Mouse (Mus musculus): ENCODE data around the gene Gba2. TPM values are rescaled to one million over a fixed set of nuclear protein-coding genes. Genes with fewer than 3 reads are reported as not detected.

The Gba2 gene
- total and polyA plus RNA-seq, 2 experiments, result 5.3 to 10.9 TPM

DNA sequence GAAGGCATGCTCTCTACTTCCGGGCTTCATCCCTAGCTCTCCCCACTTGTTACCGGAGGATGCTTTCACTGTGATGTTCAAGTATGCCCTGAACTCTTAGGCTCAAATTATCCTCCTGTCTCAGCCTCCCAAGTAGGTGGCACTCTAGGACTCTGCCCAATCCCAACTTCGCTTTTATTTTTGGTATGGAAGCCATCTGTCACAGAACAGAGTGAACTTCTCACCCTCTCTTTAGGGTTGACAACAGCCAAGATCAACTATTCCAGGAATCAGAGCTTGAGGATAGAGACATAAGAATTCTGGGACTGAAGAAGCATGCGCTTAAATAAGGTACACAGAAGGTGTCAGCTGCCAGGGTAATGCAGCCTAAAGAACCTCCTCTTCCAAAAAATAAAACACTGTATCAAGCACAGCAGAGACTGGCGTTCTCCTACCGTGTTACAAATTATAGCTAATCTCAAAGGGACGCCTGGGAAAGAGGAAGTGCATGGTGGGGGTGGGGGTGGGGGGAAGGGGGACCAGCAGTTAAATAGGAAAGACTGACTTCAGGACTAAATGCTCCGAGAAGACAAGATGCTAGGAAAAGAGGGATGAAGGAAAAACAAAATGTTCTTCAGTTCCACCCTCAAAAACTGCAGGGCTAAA lies 1.3 kb downstream of the Gba2 start:
- H3K4me1 ChIP-seq (ENCODE audit: control insufficient read depth, insufficient read depth, low read length), result peaks cover 20% of the 10 kb centered on the region
- no peaks in the 10 kb centered on the region for H3K27me3 ChIP-seq (ENCODE audit: control insufficient read depth, insufficient read depth, low read length)
- H3K27ac ChIP-seq (replicated peaks; ENCODE audit: insufficient read depth, low read depth, low read length), result no peak overlapping the region
- H3K4me3 ChIP-seq (ENCODE audit: insufficient read depth, low read depth, low read length), result peak overlapping the region; percentile 84
- H3K9ac ChIP-seq (ENCODE audit: low read depth, low read length), result peak overlapping the region; percentile 74; the same call in 1 of the 2 replicates
- 47% methylated on average over 8 of the region's 8 CpGs for WGBS
- no peak for DNase-seq (ENCODE audit: extremely low read depth, low read depth, low spot score)
- H3K36me3 ChIP-seq (ENCODE audit: control insufficient read depth, insufficient read depth, low read length), result peaks cover 8% of the 10 kb centered on the region; the same call in 1 of the 2 replicates
- TF ChIP-seq CTCF (IDR thresholded peaks at IDR 0.05; ENCODE audit: low read depth, low read length) (no peak), POLR2A (IDR thresholded peaks at IDR 0.05; ENCODE audit: extremely low read depth, insufficient read depth, low read length) (no peak)
- peaks cover 10% of the 10 kb centered on the region; the same call in 1 of the 2 replicates for H3K79me2 ChIP-seq (ENCODE audit: control insufficient read depth, insufficient read depth, low read length)

DNA sequence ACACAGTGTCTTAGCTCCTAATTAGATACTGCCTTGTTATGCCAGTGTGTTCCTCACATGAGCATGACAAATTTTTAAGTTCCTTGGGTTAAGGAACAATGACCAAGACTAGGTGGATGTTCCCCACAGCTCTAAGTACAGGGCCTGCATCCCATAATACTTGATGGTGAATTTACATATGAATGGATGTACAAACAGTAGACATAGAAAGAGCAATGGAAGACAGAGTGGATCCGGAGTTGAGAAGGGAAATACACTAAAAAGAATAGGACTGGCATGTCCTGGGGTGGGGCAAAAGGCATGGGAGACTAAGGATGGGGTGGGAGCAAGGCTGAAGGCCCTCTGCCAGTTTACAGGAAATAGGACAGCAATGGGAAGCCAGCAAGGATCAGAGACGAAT lies 3.3 kb downstream of the Gba2 start:
- H3K27me3 ChIP-seq (ENCODE audit: control insufficient read depth, insufficient read depth, low read length), result no peaks in the 10 kb centered on the region
- no peak for TF ChIP-seq CTCF (IDR thresholded peaks at IDR 0.05; ENCODE audit: low read depth, low read length)
- no peak for TF ChIP-seq POLR2A (IDR thresholded peaks at IDR 0.05; ENCODE audit: extremely low read depth, insufficient read depth, low read length)
- H3K9ac ChIP-seq (ENCODE audit: low read depth, low read length), result no peak overlapping the region
- no peak overlapping the region for H3K4me3 ChIP-seq (ENCODE audit: insufficient read depth, low read depth, low read length)
- H3K4me1 ChIP-seq (ENCODE audit: control insufficient read depth, insufficient read depth, low read length), result peaks cover 20% of the 10 kb centered on the region
- H3K79me2 ChIP-seq (ENCODE audit: control insufficient read depth, insufficient read depth, low read length), result peaks cover 10% of the 10 kb centered on the region; the same call in 1 of the 2 replicates
- no peak for DNase-seq (ENCODE audit: extremely low read depth, low read depth, low spot score)
- WGBS, result 51% methylated on average over 2 of the region's 2 CpGs
- H3K27ac ChIP-seq (replicated peaks; ENCODE audit: insufficient read depth, low read depth, low read length), result no peak overlapping the region
- peaks cover 3% of the 10 kb centered on the region for H3K36me3 ChIP-seq (ENCODE audit: control insufficient read depth, insufficient read depth, low read length)

DNA sequence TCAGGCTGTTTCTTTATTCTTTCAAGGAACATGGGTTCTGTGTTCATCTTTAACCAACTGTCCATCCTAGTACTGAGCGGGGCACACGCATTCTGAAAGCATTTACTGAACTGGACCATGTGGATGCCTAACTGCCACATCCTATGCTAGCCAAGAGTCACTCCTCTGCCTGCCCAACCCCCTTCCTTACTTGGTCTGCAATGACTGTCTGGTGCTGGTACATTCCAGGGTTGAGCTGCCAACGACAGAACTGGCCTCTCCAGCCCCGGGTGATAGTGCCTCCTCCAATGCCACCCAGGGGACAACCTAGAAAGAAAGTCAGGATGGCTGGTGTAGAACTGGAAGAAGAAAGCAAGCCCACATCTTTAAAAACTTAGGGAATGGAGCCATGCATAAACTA lies 5.1 kb downstream of the Gba2 start:
- H3K4me3 ChIP-seq (ENCODE audit: insufficient read depth, low read depth, low read length), result no peak overlapping the region
- no peaks in the 10 kb centered on the region for H3K27me3 ChIP-seq (ENCODE audit: control insufficient read depth, insufficient read depth, low read length)
- TF ChIP-seq CTCF (IDR thresholded peaks at IDR 0.05; ENCODE audit: low read depth, low read length) (no peak), POLR2A (IDR thresholded peaks at IDR 0.05; ENCODE audit: extremely low read depth, insufficient read depth, low read length) (no peak)
- H3K79me2 ChIP-seq (ENCODE audit: control insufficient read depth, insufficient read depth, low read length), result peaks cover 10% of the 10 kb centered on the region; the same call in 1 of the 2 replicates
- no peak overlapping the region for H3K9ac ChIP-seq (ENCODE audit: low read depth, low read length)
- peaks cover 13% of the 10 kb centered on the region for H3K4me1 ChIP-seq (ENCODE audit: control insufficient read depth, insufficient read depth, low read length)
- no peak overlapping the region for H3K27ac ChIP-seq (replicated peaks; ENCODE audit: insufficient read depth, low read depth, low read length)
- DNase-seq (ENCODE audit: extremely low read depth, low read depth, low spot score), result no peak
- 88% methylated on average over 4 of the region's 4 CpGs for WGBS
- H3K36me3 ChIP-seq (ENCODE audit: control insufficient read depth, insufficient read depth, low read length), result peaks cover 7% of the 10 kb centered on the region

DNA sequence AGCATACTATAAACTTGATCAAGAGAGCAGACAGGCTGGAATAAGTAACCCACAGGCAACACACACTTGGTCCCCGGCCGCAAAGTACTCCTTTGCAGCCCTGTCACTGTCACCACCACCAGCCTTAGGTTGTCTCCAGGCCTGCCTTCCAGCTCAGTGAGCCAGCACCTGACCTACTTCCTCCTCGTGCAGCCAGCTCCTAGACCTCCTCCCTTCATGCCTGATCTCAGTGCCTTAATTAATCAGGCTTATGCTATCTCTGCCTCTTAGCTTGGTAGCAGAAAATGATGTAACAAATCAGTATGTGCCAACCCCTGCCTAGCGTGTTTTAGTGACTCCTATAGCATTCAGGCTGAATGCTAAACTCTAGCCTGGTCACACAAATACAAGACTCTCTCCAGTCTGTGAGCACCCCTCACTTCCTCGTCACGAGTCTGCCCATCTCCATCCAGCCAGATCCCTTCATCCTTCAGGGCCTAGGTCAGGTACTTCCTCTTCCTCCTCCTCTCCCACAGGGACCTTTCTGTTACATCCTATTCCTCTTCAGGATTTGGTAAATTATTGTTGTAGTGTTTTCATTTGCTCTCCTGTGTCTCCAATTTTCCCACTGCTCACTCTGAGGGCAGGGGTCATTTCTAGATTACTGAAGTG lies 7.2 kb downstream of the Gba2 start:
- Histone ChIP-seq H3K27me3 (ENCODE audit: control insufficient read depth, insufficient read depth, low read length) (no peaks in the 10 kb centered on the region), H3K79me2 (ENCODE audit: control insufficient read depth, insufficient read depth, low read length) (peaks cover 1% of the 10 kb centered on the region; the same call in 1 of the 2 replicates), H3K4me3 (ENCODE audit: insufficient read depth, low read depth, low read length) (no peak overlapping the region), H3K27ac (replicated peaks; ENCODE audit: insufficient read depth, low read depth, low read length) (no peak overlapping the region), H3K36me3 (ENCODE audit: control insufficient read depth, insufficient read depth, low read length) (peaks cover 21% of the 10 kb centered on the region), H3K4me1 (ENCODE audit: control insufficient read depth, insufficient read depth, low read length) (peaks cover 3% of the 10 kb centered on the region), H3K9ac (ENCODE audit: low read depth, low read length) (no peak overlapping the region)
- DNase-seq (ENCODE audit: extremely low read depth, low read depth, low spot score), result no peak
- TF ChIP-seq CTCF (IDR thresholded peaks at IDR 0.05; ENCODE audit: low read depth, low read length), result no peak
- TF ChIP-seq POLR2A (IDR thresholded peaks at IDR 0.05; ENCODE audit: extremely low read depth, insufficient read depth, low read length), result no peak
- WGBS, result 82% methylated on average over 6 of the region's 6 CpGs

DNA sequence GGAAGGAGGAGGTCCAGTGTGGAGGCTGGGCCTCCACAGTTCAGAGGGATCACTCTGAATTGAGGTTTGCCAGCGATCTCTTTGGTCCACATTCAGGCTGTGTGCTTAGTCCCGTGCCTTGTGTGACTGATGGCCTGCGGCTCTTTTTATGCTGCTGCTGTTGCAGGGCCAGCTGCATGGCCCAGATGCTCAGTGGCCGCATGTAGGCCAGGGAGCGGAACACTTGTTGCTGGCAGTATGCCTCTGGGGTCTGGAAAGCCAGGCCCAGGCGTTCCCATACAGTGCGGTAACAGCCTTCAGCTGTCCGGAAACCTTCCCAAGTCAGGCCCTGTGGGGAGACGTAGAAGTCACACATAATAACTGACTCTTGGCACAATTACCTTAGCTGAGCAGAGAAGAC lies 11.5 kb downstream of the Gba2 start:
- Histone ChIP-seq H3K36me3 (ENCODE audit: control insufficient read depth, insufficient read depth, low read length) (peaks cover 39% of the 10 kb centered on the region), H3K9ac (ENCODE audit: low read depth, low read length) (no peak overlapping the region), H3K27ac (replicated peaks; ENCODE audit: insufficient read depth, low read depth, low read length) (no peak overlapping the region), H3K79me2 (ENCODE audit: control insufficient read depth, insufficient read depth, low read length) (no peaks in the 10 kb centered on the region), H3K27me3 (ENCODE audit: control insufficient read depth, insufficient read depth, low read length) (no peaks in the 10 kb centered on the region), H3K4me3 (ENCODE audit: insufficient read depth, low read depth, low read length) (no peak overlapping the region), H3K4me1 (ENCODE audit: control insufficient read depth, insufficient read depth, low read length) (peaks cover 7% of the 10 kb centered on the region)
- no peak for TF ChIP-seq POLR2A (IDR thresholded peaks at IDR 0.05; ENCODE audit: extremely low read depth, insufficient read depth, low read length)
- no peak for TF ChIP-seq CTCF (IDR thresholded peaks at IDR 0.05; ENCODE audit: low read depth, low read length)
- DNase-seq (ENCODE audit: extremely low read depth, low read depth, low spot score), result no peak
- 94% methylated on average over 9 of the region's 9 CpGs for WGBS

DNA sequence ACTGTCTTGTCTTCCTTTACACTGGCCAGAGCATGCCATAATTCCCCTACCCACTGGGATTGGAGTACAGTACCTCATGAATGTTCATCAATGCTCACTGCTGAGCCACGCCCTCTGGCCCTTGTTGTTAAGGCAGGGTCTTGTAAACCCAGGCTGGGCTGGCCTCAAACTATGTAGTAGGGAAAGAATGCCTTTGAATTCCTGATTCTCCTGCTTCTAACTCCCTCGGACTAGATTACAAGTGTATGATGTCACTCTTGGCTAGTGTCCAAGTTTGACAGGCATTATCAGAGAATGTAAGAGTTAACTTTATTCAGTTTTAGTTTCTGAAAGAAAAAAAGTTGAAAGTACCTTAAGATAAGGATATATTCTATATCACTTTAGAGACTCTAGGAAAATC lies 14.4 kb downstream of the Gba2 start:
- WGBS, result 47% methylated on average over 2 of the region's 2 CpGs
- DNase-seq (ENCODE audit: extremely low read depth, low read depth, low spot score), result no peak
- peaks cover 34% of the 10 kb centered on the region for H3K36me3 ChIP-seq (ENCODE audit: control insufficient read depth, insufficient read depth, low read length)
- peaks cover 20% of the 10 kb centered on the region for H3K4me1 ChIP-seq (ENCODE audit: control insufficient read depth, insufficient read depth, low read length)
- H3K79me2 ChIP-seq (ENCODE audit: control insufficient read depth, insufficient read depth, low read length), result peaks cover 15% of the 10 kb centered on the region
- no peaks in the 10 kb centered on the region for H3K27me3 ChIP-seq (ENCODE audit: control insufficient read depth, insufficient read depth, low read length)
- no peak overlapping the region for H3K4me3 ChIP-seq (ENCODE audit: insufficient read depth, low read depth, low read length)
- H3K27ac ChIP-seq (replicated peaks; ENCODE audit: insufficient read depth, low read depth, low read length), result no peak overlapping the region
- no peak overlapping the region for H3K9ac ChIP-seq (ENCODE audit: low read depth, low read length)
- TF ChIP-seq POLR2A (IDR thresholded peaks at IDR 0.05; ENCODE audit: extremely low read depth, insufficient read depth, low read length) (no peak), CTCF (IDR thresholded peaks at IDR 0.05; ENCODE audit: low read depth, low read length) (no peak)
